Mouse (Mus musculus) ovary, adult 18-20 months (tissue): ENCODE results near the gene Eci3.
"Not testable (repeated sequence)": the region's sequence is repeated elsewhere in the genome, so short reads cannot be mapped to it uniquely, and the experiment has no call there.

Experiments
- DNase-seq: peaks from one replicate; pipeline ENCODE4 v3.0.0; 2022; ENCODE audit warnings: low spot score, mixed read lengths

Eci3 gene

DNA sequence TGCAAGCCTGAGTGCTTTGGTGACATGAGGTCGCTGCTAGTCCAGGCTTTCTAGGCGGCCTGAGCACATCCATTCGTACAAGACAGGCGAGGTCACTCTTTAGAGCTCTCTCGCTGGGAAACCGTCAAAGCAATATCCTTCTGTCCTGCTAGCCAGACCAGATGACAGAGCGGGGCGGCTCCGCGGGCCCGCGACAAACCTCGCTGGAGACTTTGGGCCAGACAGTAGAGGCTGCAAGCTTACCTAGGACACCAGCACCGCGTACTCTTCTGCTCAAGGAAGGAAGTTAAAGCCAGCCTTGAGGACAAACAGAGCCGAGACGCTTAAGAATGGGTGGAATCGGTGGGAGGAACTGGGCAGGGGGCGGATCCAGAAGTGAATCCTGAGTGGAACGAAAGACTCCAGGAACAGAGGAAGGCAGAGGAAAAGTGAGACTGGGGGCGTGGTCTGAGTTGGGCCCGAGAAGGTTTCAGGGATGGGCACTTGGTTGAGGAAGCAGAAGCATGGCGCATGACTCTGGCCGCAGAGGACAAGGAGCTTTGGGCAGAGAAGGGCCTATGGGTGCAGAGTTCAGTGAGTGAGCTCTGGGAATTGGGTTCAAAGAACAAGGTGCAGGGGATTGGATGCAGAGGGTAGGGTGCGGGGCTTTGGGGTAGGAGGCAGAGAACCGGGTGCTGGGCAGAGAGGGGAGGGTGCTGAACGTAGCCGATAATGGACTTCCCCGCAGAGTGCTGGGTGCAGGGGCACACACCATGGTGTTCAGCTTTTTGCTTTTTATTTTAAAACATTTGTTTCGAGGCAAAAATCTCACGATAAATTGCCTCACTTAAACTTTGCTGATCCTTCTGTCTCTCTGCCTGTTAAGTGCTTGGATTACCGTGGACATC is at the start of gene Eci3:
Gene Eci3 (minus strand): TSS at position 300 of the 887 bp plus-strand sequence.
- DNase-seq = peak; percentile 60

DNA sequence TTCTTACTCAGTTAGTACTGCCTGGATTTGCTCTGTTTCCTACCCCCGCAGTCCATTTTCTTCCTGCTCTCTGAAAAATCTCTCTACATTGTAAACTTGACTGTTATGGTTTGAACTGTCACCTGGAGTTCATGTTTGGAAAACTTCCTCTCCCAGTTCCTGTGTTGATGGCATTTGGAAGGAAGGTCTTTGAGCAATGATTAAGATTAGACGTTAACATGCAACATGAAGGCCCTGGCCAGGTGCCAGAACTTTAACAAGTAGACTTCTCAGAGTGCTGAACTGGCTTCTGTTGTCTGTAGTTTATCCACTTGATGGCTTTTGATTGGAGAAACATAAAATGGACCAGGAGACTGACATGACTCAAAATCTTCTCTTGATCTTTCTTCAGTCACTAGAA is 32.3 kb upstream of the Eci3 start:
- DNase-seq = no peak

DNA sequence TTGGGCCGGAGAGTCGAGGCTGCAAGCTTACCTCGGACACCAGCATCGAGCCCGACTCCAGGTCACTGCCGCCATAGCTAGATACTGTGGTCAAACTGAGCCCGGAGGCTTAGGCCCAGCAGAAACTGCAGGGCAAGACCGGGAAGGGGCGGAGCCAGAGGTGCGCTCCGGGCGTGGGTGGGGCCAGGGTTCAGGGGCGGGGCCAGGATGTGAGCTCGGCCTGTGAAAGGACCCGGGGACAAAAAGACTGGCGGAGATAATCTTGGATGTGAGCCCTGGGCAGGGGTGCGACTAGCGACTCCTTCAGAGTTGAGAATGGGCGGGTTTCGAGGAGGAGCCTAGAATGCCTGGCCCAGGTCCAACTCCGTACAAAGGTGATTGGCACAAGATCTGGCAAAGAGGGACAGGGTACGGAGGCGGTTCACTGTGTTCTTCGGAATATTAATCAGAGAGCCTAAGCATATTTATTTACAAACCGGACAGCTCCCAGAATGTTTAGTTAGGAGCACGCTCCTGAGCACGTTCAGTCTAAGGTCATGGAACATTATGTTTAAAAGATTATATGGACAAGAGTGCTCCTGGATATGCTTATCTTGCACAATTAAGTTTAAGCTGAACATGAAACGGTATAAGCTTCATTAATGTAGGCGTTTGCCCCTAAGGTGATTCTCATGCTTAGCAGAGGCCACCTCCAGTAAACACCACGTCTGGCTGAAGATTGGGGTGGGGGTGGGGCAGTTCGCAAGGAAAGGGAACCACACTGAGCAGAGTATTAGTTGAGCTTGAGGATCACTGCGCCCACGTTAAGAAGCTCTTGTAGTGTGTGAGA is 30.6 kb upstream of the Eci3 start:
- DNase-seq = peak; percentile 96

DNA sequence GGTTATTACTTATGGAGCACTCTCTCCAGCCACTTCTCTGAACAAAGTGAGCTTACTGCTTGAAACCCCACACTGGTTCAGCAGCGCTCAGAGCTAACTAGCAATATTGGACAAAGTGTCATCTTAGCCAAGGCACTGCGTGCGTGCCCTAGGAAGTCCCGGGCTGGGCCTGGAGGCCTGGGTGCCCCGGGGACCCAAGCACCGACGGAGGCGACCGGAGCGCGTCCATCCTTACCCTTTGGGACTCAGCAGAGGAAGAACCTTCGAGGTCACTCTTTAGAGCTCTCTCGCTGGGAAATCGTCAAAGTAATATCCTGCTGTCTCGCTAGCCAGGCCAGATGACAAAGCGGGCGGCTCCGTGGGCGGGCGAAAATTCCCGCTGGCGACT is 30.0 kb upstream of the Eci3 start:
- DNase-seq = no peak

DNA sequence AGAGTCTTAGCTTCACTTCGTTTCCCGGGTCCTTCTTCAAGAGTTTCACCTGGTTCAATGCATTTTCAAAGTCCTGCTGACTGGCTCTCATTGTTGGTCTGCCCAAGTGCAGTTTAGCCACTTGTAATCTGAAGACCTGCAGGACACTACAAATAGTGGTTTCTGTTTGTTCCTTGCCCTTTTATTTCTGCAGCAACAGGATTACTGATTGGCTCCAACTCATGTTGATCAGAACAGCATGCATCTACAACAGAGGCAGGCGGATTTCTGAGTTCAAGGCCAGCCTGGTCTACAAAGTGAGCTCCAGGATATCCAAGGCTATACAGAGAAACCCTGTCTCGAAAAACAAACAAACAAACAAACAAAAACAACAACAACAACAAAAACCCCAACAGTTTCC is 29.5 kb upstream of the Eci3 start:
- no peak for DNase-seq

DNA sequence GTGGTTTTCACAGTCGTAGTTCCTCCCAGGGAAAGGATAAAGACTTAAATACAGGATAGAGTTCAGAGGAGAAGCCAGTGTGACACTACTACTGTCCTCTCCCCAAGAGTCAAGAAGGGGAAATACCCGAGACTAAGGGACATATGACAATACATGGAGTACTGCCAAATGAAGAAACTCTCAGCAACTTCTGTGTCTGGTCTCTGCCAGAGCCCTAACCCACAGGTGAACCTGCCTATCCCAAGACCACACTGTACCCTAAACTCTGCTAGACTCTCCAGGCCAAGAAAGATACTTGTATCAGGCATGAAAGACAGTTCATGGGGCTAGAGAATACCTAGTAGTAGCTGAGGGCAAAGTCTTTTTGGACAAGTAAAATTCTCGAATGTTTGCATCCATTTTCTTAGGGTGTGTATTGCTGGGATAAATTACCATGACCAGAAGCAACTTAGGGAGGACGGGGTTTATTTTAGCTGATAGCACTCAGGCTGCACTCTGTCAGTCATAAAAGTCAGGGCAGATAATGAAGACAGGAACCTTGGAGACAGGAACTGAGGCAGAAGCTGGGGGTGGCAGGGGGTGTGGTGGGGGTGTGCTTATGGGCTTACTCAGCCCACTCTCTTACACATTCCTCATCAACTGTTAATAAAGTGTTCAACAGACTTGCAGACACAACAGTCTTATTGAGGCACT is 28.1 kb upstream of the Eci3 start:
- no peak for DNase-seq

DNA sequence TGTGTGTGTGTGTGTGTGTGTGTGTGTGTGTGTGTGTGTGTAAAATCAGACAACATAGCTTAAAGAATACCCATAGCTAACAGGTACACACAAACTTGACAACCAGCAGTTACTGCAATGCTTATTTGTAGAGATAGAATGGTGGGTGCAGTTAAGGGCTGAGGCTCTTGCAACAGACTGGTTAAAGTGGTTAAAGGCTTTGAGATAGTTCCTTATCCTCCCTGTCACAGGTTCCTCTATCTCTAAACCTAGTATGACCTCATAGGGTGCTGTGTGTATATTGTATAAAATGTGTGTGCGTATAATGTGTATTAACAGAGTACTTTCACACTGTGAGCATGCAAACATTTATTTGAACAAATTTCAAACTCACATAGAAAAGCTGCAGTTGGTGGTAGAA is 19.9 kb upstream of the Eci3 start:
- DNase-seq = not testable (repeated sequence)

DNA sequence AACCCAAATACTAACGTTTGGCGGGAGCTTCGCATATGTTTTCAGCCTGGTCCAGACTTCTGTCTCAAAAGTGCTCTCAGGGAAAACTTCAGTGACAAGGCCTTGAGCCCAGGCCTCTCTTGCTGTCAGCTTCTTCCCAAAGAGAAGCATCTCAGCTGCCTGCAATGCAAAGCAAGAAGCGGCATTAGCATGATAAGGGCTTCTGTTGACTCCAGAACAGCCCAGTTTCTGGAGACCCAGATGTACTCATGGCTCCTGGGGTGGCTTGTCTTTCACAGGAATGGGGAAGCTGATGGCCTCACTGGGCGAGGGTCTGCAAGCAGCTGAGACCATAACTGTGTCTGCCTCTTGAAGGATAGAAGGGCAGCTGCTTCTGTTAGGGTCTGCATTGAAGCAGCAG is 15.0 kb upstream of the Eci3 start:
- not testable (repeated sequence) for DNase-seq

DNA sequence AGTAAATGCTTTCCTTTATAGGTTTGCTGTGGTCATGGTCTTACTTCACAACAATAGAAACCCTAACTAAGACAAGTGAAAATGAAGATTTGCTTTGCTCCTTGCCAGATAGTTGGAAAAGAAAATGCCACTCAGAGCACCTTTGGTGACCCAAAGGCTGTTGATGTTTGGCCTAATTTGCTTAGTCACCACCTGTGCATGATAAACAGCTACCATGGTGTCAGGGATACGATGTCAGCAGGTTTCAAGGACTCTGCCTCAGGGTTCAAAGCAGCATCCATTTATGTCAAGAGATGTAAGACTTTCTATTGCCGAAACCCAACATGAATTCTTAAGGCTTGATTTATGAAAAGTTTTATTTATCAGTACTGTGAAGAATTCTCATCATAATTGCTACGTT is 13.8 kb upstream of the Eci3 start:
- no peak for DNase-seq

DNA sequence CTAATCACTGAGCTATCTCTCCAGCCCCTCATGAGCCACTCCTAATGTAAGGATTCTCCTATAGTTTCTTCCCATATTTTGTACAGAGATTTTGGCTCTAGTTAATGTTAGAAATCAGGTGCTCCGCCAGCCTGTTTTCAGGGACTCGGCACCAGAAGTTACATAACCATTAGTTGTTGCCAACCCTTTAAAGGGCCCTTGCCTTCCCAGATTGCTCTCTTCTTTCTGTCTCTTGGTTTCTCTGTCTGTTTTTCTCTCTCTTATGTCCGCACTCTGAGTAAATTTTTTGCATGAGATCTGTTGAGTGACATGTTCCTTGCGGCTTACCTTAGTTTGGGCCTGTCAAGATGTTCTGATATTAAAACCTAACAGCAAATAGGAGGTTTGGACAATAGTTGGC is 12.5 kb upstream of the Eci3 start:
- no peak for DNase-seq

DNA sequence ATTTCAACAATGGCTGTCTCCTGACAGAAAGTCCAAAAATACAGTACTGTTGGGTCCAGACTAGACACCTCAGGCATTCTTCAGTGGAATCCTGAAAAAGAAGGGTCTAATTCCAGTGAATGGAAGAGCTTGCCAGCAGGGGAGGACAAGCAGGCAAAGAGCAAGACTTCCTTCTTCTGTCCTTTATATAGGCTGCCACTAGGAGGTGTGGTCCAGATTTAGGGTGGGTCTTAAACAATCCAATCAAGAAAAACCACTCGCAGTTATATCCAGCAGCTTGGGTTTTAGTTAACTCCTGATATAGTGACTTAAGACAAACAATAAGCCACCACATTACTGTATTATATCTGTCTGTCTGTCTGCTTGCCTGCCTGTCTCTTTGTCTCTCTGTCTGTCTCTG is 10.2 kb upstream of the Eci3 start:
- no peak for DNase-seq

DNA sequence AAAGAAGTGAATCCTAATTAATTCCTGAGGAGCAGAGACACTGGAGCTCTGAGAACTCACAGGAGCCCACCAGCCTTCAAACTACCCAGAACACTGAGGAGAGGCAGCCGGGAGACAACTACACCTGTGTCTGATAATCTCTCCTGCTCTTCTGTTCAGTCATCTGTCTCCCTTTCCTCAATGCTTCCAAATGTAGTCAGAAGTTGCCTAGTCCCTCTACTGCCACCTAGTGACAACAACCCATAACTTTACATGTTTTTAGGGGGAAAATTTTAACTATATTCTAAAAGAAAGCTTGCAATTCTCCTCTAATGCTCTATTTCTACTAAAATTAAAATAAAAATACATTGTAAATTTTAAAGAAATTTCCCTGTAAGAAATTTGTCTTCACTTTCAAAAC is 9.5 kb upstream of the Eci3 start:
- DNase-seq = no peak

DNA sequence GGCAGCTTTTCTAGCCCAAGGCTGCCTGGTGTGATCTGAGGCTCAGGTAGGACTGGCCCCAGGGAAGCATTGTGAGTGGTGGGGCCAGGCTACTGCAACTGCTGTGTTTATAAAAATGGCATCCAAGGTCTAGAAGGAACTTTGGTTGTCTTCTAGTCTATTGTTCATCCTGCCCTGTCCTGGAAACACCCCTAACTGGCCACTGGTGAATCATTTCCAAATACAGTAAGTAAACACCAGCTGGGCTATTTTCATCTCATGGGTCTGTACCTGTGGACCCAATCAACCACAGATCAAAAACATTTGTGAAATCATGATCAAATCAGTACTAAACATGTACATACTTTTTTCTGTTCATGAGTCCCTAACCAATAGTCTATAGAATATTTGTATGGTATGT is 8.8 kb upstream of the Eci3 start:
- DNase-seq = not testable (repeated sequence)

DNA sequence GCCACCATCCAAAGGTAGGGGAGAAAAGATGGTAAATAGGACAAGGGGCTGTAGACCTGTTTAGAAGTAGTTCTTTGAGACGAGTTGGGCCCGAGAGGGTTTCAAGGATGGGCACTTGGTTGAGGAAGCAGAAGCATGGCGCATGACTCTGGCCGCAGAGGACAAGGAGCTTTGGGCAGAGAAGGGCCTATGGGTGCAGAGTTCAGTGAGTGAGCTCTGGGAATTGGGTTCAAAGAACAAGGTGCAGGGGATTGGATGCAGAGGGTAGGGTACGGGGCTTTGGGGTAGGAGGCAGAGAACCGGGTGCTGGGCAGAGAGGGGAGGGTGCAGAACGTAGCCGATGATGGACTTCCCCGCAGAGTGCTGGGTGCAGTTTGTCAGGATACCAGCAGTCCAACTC is 2.0 kb upstream of the Eci3 start:
- not testable (repeated sequence) for DNase-seq

DNA sequence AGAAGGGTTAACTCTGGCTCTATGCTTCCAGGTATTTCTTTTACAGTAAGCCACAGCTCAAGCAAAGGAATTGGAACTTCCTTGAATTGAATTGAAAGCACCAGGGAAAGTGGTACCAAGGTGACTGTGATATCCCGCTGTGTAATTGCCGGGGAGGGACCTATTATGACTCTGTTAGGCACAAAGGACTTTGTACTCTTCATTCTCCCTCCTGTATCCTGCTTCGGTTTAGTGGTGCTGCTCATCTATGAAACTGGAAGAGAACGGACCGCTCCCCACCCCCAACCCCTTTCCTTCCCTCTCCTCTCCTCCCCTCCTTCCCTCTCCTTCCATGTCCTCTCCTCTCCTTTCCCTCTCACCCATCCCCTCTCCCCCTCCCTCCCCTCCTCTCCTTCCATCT is 1.3 kb upstream of the Eci3 start:
- no peak for DNase-seq

DNA sequence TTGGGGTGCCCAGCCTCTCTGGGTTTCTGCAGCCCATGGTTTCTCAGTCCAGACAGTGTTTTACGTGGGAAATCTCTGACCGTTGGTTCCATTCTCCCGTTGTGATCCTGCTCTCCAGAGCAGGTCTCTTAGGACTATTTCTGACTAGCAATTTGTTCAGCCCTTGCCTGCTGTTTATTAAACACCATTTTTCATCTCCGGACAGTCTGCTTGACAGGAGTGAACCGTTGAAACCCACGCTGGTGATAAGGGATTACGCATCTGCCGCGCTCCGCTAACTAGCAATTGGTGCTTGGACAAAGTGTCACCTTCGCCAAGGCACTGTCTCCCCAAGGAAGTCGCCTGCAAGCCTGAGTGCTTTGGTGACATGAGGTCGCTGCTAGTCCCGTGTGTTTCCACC is 809 bp upstream of the Eci3 start:
- no peak for DNase-seq

DNA sequence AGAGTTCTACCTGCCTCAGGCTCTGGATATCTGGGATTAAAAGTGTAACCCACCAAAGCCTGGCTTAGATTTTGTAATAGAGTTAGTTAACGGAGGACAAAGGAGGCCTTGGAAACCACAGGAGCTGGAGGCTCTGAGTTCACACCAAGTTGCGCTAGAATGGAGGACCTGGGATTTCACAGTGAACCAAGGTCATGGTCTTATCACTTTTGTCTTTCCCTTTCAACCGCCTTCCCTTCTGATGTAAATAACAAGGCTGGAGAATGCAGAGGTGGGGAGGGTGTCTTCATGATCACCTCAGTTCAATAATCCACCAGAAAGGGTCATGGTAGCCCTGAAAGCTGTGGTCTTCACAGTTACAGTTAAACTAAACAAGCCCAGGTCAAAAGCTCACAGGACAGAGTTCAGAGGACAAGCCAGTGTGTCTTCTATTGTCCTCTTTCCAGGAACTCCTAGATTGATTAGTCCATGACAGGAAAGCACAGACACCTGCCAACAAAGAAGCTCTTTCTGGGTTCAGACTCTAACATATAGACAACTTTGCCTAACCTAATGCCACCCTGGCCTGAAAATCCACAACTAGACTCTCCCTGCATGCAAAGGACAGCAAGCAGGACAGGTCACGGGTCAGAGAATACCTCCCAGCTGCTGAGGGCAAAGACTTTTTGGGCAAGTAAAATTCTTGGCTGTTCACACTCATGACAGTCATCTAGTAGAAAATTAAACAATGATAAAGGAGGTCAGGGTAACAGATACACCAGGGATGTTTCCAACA is 2.4 kb downstream of the Eci3 start:
- DNase-seq = no peak

DNA sequence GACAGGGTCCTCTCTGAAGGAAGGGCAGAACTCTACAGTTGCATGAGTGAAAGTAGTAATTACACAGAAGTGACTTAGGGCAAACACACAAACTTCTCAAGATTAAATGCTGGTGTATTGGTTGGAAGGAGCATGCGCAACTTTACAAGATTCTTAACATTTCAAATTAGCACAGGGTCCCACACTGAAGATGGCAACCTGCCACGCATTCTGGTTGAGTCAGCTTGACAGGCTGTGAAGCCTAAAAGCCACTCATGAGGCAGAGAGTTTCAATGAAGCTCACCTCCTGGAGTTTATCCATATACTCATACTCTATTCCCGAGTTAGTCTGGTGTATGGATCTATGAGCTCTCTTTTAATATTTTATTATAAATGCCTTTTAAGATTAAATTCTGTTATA is 5.5 kb downstream of the Eci3 start:
- DNase-seq = not testable (repeated sequence)

DNA sequence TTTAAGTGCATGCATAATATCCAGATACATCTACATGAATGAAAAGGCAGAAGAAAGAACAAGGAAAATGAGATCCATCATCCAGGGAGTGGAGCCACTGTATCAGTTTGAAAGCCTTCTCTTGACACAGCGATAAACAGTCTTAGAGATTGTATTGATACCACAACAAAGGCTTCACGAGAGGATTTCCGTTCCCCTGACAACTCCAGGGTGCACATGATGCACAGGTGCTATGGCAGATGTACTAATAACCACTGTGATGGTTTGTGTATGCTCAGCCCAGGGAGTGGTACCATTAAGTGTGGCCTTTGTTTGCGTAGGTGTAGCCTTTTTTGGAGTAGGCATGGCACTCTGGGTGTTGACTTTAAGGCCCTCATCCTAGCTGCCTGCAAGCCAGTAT is 6.7 kb downstream of the Eci3 start:
- no peak for DNase-seq

DNA sequence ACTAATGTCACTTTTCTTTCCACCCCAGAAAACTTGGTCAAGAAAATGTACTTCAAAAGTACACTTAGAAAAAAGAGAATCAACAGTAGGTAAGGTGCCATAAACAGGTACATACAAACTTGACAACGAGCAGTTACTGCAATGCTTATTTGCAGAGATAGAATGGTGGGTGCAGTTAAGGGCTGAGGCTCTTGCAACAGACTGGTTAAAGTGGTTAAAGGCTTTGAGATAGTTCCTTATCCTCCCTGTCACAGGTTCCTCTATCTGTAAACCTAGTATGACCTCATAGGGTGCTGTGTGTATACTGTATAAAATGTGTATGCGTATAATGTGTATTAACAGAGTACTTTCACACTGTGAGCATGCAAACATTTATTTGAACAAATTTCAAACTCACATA is 12.2 kb downstream of the Eci3 start:
- DNase-seq = not testable (repeated sequence)

DNA sequence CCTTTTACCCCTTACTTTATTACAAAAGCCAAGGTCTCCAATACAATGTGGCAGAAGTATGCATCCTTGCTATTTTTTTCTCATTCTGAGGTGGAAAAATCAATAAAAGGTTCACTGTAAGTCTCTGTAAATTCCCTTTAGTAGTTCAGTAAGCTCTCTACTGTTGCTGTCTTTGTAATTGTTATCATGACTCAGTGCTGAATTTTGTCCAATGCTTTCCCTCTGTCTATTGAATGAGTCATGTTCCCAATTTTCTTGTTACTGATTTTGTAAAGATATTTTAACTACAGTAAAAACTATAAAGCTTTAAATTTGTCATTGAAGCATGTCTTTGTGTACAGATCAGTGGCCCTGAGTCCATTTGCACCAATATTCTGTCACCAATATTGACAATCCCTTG is 21.2 kb downstream of the Eci3 start:
- no peak for DNase-seq
